Mouse (Mus musculus): ENCODE results near the gene Insl6.

DNA sequence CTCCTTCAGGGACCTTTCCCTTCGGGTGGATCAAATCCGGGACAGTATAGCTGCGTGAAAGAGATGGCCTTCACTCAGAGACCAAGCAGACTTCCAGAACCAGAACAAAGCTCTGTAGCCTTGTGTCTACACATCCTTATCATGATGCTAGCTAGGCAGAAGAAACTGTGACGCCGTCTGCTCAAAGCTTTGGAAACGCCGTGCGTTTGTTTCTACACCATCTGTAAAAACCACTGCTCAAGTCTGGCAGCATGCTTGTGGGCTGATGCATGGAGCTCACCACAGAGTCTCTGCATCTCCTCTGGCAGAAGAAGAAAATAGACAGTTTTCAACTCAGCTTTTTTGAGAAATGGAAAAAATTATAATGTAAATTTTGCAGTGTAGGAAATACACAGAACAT, 13.4 kb downstream of the Insl6 start:
- no peak for TF ChIP-seq MAFK (IDR thresholded peaks at IDR 0.05; ENCODE audit: insufficient replicate concordance, low read length)
- TF ChIP-seq MEF2A (IDR thresholded peaks at IDR 0.05; ENCODE audit: borderline replicate concordance, low read depth, low read length): no peak
- TF ChIP-seq NELFE (IDR thresholded peaks at IDR 0.05; ENCODE audit: low read depth, low read length): no peak
- no peak for TF ChIP-seq TCF12 (IDR thresholded peaks at IDR 0.05; ENCODE audit: low read depth, low read length)
- TF ChIP-seq USF1 (IDR thresholded peaks at IDR 0.05; ENCODE audit: low read depth, low read length): no peak

Measured in CH12.LX (cell line).